Mouse (Mus musculus) hematopoietic stem cell, adult 5-6 weeks (primary cell): Measurements from ENCODE around the gene Nxf1. TPM values are rescaled to one million over a fixed set of nuclear protein-coding genes. Genes with fewer than 3 reads are reported as not detected.
"Not testable (repeated sequence)": the region's sequence is repeated elsewhere in the genome, so short reads cannot be mapped to it uniquely, and the experiment has no call there.

Source experiments
- ATAC-seq, 2 experiments: fragments of 125-278 bp in 1 of 2; replicated peaks in 1 of 2; 2 replicates each; pipeline ENCODE4 v1.8.0; 2016 to 2017; ENCODE audit warnings: inconsistent platforms in 2 of 2, mild to moderate bottlenecking in 2 of 2, moderate number of reproducible peaks in 2 of 2, low read depth in 1 of 2, moderate TSS enrichment in 1 of 2; ENCODE audit not compliant: low FRiP score in 2 of 2, poor library complexity in 2 of 2, severe bottlenecking in 2 of 2, insufficient read depth in 1 of 2, low TSS enrichment in 1 of 2
- total RNA-seq: library from RNA; stranded (forward); fragments of 172-1452, 232-1000 nt; gene quantifications from 2 replicates; pipeline ENCODE4 v1.2.3, GENCODE M21; 2017

Nxf1 gene
- total RNA-seq, 1 experiment from 2014 or later: 104 TPM

DNA sequence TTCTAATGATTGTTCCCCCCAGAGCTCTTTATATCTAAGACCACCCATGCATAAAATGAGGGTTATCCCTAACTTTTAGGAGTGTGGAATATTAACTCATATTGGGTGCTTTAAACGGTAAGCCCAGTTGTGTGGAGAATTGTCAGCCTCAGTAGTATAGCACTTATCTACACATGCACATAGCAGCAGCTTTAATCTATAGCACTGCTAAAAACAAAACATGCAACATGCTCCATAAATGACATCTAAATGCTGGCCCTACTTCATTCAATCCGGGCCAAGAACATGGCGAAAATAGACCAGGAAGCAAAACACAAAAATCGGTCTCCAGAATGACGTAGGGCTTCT is 34.3 kb upstream of the Nxf1 start:
- ATAC-seq: no peak

DNA sequence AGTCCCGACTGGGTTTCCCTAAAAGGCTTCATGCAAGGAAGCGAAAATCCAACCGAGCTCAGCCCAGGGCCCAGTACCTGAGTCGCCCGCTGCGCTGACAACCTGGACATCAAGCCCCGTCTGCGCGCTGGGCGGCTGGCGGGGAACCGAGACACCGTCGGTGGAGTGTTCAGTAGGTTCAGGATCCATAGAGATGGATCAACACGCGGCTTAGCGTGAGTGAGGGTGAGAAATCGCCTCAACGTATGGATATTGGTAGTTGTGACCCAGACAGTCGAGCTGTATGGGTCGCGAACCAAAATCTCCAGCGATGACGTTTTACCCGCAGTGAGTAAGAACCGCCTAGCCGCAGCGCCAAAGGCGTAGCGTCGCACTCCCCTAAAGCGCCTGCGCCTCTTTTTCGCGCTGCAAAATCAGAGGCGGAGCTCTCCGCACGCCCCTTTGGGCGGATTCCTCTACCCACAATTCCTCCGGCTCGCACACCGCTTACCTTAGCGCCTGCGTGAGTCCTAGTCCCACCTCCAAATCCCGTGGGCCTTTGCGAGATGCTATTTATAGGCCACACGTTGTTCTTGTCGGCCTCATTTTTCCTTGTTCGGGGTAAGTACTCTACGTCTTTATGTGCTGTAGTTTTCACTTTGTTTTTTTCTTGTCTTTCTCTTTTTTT is 33.8 kb upstream of the Nxf1 start, which contains the start of gene Slc3a2:
TSS of gene Slc3a2 (minus strand) at position 463 of the 667 bp plus-strand sequence.
- ATAC-seq: peak; percentile 89 to 91

DNA sequence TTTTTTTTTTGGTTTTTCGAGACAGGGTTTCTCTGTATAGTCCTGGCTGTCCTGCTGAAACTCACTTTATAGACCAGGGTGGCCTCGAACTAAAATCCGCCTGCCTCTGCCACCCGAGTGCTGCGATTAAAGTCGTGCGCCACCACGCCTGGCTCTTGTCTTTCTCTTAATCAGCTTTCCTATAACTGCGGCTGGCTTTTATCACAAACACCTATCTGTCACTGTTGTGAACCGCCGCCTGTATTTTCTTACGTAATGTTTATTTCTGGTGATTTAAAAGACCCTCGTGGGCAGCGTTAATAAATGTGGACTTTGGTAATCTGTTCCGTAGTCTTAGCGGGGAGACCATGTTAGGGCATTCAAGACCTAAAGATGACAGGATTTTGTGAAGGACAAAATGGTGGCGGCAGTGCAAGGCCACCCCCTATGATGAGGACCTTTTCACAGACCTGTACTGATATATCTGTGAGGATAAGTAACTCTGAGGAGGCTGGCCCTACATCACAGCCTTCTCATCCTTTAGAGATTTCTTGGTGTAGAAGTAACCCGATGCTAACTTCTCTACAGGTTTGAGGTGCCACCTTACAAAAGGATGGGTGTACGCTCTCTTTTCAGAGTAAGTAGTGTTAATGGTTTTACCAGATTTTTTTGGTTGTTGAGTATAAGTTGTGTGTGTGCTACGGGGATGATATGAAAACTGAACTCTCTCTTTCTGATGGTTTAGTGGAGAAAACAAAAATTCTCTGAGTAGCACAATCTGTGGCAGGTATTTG is 33.1 kb upstream of the Nxf1 start:
- no peak for ATAC-seq

DNA sequence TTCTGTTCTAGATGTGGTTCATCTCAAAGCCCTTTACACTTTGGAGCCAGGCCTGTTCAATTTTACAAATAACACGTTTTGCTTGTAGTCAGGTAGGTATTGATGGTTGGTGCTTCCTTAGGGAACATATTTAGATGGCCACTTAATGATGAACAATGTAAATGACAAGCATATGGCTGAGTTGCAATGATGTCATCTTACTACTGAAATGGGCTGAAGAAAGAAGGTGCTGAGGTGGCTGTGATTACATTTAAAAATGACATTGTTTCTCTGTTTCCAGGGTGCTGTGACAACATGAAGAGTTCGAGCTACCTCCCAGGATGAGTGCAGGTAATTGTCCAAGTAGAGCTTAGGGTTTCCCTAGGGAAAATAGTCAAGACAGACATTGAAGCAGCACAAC is 32.5 kb upstream of the Nxf1 start:
- ATAC-seq: no peak

DNA sequence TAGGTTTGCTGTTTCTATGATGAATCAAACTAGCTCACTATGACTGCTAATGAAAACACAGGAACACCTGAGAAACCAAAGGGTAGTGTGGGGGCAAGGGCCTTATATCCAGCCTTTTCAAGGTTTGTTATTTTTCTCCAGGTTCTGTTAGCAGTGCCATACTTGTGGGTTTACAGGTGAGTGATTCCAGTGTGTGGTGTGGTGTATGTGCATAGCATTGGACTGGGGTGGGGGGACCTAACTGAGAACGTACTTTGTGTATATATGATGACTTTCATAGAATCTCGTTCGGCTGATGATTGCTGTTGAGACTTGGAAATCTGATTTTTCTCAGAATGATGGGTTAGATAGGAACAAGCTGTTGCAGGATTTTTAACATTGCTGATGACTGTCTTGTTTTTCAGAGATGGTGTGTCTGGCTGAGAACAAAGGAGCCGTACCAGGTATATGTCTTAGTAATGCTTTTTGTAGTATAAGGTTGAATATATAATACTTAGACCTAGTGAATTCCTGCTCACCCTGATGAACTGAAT is 31.7 kb upstream of the Nxf1 start:
- ATAC-seq: no peak

DNA sequence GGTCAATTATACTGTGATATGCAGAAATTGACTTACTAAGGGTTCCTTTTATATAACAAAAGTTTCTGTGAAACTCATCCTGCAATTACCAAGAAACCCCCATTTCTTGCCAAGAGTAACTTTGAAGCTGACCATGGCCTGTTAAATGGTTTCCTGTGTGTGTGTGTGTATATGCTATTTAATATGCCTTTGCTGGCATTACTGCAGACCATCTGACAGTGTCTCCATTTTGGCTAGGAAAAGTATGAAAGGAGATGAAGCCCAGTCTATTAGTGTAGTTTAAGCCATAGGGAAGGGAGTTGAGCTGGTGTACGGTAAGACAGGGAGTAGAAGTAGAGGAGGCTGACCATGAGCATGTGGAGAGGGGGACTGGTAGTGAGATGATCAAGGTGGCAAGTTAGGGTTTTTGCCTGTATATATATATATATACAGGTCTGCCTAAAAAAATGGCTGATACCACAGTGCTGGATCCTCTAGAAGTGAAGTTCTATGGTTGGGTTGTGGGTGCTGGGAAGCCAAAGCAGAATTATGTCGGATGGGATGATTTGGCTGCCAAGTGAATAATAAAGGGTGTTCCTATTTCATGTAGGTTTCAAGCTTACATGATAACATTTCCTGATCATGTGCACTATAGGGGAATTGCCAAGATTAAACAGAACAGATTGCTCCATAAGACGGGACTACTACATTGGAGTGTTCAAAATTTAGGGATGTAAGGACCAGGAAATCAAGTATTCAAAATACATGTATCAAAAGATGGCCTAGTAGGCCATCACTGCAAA is 30.1 kb upstream of the Nxf1 start:
- no peak for ATAC-seq

DNA sequence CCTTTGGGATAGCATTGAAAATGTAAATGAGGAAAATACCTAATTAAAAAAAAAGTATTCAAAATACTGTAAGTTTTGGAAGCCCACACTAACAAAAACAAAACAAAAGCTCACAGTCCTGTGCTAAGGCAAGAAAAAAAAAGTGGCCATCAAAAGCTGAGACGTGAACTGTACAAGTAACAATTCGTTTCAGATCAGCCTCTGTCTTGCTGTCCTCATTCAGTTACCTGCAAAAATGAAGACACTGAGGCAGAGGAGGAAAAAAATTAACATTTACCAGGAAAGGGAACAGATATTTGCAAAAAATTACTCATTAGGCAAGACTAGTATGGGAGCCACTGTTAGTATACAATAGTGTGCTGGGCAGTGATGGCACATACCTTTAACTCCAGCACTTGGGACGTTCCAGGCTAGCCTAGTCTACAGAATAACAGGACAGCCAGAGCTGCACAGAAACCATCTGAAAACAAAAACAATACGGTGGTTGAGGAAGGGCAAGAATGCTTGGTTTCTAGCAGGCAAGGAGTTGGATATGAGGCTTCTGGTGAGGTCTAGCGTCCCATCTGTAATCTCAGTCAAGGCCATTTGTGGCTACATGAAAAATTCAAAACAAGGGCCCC is 29.3 kb upstream of the Nxf1 start:
- ATAC-seq: no peak

DNA sequence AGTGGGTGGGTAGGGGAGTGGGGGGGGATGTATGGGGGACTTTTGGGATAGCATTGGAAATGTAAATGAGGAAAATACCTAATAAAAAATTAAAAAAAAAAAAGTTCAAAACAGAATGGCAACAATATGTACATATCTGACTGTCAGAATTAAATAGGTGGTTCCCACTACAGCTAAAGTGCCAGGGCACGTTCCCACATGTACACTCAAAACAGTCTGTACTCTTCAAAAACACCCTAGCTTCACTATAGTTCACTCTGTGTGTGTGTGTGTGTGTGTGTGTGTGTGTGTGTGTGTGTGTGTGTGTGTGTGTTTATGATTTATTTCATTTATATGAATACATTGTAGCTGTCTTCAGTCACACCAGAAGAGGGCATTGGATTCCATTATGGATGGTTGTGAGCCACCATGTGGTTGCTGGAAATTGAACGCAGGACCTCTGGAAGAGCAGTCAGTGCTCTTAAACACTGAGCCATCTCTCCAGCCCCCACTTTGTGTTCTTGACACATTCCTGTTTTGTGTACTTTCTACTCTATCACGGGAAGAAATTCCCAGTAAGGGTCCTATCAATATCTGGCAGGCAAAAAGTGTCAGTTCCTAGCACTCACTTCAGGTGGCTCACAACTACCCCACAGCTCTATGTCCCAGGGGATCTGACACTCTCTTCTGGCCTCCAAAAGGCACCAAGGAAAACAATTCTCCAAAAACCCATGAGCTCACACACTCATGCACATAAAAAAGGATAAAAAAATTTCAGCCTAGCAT is 28.4 kb upstream of the Nxf1 start:
- not testable (repeated sequence) for ATAC-seq

DNA sequence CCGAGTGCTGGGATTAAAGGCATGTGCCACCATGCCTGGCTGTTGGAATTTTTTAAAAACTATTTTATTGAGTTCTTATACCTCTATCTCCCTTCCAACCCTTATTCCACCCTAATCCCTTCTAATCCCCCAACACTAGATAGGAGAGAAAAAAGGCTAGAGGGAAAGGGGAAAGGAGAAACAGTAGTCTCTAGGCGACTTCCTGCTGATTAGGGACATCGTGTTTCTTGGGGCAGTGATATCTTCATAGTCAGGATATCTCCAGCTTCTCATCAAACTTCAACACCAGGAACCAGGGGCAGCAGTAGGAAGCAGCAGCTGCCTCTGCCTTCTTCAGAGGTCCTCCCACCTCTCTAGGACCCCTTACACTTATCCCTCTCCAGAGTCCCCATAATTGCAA is 22.5 kb upstream of the Nxf1 start:
- no peak for ATAC-seq

DNA sequence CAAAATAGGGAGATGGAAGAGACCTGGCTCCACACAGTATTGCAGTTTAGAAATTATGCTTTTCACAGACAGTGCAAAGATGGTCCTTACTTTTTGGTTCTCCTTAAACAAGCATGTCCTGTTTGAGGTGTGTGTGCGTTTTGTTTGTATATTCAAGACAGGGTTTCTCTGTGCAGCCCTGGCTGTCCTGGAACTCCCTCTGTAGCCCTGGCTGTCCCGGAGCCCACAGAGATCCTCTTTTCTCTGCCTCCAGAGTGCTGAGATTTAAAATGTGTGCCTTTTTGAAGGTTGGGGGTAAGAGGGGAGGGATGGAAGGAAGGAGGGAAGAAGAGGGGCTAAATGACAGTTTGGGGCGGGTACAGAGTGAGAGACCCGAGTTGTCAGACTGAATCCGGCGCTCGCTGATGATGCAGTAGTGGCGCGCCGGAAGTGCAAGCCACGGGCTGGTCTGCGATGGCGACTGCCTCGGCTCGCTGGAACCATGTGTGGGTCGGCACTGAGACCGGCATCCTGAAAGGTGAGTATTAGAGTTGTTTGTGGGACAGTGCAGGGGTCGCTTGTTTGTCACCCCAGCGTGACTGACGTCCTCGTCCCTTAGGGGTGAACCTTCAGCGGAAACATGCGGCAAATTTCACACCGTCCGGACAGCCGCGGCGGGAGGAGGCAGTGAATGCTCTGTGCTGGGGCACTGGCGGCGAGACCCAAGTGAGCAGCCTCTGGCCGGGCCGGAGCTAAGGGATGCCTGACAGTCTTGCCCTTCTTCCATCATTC is 21.3 kb upstream of the Nxf1 start, which contains the start of gene Wdr74:
TSS of gene Wdr74 (plus strand) at position 439 of the 771 bp plus-strand sequence.
- ATAC-seq: peak; percentile 95 to 99

DNA sequence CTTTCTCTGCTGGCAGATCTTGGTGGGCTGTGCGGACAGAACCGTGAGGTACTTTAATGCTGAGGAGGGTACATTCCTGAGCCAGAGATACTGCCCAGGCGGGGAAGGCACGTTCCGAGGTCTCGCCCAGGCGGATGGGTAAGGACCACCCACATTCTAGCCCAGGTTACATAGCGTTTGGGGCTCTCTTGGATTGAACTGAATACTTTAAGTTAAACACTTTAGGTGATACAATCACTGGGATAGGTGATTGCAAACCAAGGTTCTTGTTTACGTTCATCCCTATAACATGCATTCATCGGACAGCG is 20.8 kb upstream of the Nxf1 start:
- peak in 1 of 2 experiments; percentile 17; a peak in 1 of 4 replicates for ATAC-seq

DNA sequence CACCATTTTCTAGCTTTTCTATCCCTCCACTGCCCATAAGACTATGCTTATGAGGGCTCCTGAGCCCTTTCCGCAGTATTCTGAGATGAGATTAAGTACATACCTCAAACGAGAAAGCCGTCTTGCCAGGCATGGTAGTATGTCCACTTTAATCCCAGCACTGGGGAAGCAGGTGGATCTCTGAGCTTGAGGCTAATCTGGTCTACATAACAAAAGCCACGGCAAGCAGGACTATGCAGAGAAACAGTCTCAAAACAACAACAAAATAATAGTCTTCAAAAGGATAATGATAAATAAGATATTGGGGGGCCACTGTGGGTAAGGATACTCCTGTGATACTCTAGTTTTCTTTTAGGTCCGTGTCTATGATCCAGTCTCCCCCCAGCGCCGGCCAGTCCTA is 18.0 kb upstream of the Nxf1 start:
- ATAC-seq: no peak

DNA sequence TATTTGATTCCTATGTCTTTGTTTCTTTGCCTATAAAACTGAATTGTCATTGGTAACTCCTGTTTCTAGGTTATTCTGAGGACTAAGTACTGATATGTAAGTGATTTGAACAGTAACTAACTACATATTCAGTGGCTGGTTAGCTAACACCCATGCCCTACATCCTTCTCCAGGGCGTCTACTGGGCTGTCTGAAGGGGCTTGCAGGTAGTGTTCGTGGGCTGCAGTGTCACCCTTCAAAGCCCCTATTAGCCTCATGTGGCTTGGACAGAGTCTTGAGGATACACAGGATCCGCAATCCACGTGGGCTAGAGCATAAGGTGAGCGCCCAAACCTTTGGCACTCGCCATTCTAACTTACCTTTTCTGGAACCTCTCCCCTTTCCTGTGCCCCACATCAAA is 17.2 kb upstream of the Nxf1 start:
- ATAC-seq: no peak

DNA sequence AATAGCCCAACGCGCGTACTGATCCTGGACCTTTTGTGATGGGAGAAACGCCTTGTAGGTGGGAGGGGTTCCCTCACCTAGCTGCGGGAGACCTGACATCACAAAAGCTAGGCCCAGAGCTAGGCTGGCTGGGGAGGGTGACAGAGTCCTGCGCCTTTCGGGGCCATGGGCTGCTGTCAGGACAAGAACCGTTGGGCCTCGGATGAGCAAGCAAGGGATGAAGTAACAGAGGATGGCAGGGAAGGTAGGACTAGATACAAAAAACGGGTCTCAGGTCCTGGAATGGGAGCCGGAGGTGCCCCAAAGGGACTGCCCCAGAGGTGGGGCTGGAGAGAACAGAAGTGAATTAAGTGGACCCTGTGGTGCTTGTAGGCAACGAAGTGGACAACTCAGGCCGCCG is 16.3 kb upstream of the Nxf1 start, which contains the start of gene 1700092M07Rik:
TSS of gene 1700092M07Rik (plus strand) at position 116 of the 400 bp plus-strand sequence.
- ATAC-seq: no peak

DNA sequence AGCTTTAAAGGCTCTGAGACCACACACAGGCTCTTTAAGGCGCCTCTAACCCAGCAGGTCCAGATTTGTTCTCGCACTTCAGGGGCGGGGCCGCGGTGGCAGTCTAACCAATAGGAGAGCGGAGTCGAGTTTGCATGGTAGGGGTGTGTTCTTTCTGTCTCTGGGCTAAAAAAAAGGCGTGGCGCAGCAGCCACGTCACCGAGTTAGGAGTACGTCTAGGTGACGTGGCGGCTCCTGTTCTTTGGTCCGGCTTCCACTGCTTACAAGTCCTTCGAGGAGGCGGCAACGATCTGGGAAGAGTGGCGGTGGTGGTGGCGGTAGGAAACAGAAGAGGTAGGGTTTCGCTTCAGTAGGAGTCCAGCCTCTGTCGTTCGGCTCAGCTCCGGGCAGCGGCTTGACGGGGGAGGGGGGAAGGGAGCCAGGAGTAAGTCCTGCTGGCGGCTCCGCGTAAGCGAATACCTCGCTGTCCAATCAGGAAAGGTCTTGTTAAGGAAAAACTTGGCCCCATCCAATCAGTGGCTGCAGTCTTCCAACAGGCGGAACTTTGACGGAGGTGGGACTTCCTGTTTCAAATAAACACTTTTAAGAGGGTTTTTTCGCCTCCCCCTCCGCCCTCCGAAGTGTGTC is 15.5 kb upstream of the Nxf1 start, which contains the start of gene Stx5a:
TSS of gene Stx5a (plus strand) at position 171 of the 627 bp plus-strand sequence.
- ATAC-seq: peak; percentile 96 to 97

DNA sequence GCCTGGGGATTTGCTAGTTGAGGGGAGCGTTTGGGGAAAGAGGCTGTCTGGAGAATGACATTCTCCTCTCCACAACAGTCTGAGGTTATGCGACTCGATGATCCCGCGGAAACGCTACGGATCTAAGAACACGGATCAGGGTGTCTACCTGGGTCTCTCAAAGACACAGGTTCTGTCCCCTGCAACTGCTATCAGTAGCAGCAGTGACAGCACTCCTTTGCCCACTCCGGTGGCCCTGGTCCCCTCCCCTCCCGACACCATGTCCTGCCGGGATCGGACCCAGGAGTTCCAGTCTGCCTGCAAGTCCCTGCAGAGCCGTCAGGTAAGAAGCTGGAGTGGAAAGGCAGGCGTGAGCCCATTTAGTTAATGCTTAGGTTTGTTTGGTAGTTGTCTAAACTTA is 14.7 kb upstream of the Nxf1 start:
- ATAC-seq: no peak
